Mouse (Mus musculus) adrenal gland (tissue): ENCODE data around the gene Gm9758.
"Not testable (repeated sequence)": the region's sequence is repeated elsewhere in the genome, so short reads cannot be mapped to it uniquely, and the experiment has no call there.

Experiments used
- intact Hi-C: fragments of 180-260 bp; cut with DNase I; formaldehyde crosslinking; loops from one replicate; pipeline ENCODE4 v1.15.1; 2025
- long read RNA-seq, 2 experiments: library from polyadenylated mRNA; unstranded; transcript quantifications; one replicate each; pipeline ENCODE4 v2.0.0; 2020; ENCODE audit warnings: borderline replicate concordance in 1 of 2; ENCODE audit not compliant: insufficient replicate concordance in 1 of 2

Gene Gm9758
- long read RNA-seq, experiment 1, partial matches to known transcripts: 1 of 1 reads
- long read RNA-seq, experiment 1, other reads (novel, unspliced or antisense): 0 of 1 reads
- long read RNA-seq, experiment 2: 0 reads

DNA sequence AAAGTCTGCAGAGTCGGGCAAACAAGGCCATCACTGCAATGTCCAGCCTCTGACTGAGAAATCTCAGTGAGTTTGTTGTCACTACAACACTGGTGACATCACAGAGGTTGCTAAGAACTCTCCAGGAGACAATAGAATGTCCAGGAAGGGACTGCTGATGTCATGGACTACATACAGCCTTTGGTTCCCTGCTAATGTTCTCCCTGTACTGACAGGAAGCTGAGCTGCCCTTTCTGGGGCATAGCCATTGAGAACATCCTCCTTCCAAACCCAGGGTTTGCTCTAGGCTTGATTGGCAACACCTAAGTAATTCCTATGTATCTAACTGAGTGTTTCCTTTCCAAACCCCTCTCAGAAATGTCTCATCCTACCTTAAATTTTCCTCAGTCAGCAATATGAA, at the start of gene Gm9758:
TSS of gene Gm9758 (minus strand) at position 101 of the 400 bp plus-strand sequence.
- intact Hi-C loops: not testable (repeated sequence)

DNA sequence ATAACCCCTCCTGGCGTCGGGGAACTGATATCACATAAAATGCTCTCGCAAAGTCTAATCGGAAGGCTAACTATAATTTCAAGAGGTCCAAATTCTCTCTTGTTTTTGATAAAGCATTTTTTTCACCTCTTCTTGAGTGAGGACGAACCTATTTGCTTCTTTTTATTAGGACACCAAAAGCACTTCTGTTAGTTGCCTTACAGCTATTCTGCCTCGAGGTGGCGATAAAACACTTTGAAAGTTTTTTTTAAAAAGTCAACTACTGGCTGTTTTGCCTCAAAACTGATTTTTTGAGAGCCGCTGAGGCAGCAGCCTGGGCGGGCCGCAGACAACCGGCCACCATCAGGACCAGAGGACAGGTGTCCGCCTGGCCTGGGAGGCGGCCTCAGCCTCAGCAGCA, 49.1 kb upstream of the Gm9758 start:
- intact Hi-C loops: not testable (repeated sequence)

DNA sequence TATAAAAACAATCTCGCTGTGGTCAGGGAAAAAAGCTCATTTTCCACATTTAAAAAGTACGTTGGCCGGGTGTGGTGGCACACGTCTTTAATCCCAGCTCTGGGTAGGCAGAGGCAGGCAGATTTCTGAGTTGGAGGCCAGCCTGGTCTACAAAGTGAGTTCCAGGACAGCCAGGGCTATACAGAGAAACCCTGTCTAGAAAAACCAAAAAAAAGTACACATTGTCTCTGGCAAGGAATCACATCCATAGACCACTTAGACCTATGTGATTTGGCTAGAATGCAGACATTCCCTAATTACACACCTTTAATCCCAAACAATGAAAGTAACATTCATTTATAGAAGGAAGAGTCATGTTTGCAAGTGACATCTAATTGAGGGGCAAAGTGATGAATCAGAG, 46.8 kb upstream of the Gm9758 start:
- intact Hi-C loops: not testable (repeated sequence)

DNA sequence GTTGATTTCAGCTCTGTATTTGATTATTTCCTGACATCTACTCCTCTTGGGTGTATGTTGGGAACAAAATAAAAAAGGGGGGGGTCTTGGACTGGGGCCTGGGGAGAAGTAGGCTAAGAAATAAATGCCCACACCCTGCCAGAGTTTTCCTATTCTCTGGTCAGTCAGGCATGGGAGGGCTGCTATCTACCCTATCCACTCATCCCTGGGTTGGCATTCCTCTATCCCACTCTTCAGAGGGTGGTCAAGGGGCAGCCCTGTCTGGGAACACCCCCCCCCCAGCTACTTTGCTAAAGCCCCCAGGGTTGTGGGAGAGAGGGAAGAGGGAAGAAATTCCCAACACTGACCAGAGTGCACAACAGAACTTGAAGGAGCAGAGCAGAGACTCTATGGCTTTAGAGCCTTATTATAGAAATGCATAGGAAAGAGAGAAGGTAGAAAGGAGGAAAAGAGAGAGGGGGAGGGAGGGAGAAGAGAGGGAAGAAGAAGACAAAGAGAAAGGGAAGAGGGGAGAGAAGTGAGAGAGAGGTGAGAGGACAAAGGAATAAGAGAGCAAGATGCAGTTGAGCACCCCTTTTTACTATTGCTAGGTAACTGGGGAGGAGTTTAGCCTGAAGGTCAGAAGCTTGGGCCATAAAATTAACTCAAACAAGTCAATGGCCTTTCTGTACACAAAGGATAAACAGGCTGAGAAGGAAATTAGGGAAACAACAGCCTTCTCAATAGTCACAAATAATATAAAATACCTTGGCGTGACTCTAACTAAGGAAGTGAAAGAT, 41.4 kb upstream of the Gm9758 start:
- intact Hi-C loops: not testable (repeated sequence)

DNA sequence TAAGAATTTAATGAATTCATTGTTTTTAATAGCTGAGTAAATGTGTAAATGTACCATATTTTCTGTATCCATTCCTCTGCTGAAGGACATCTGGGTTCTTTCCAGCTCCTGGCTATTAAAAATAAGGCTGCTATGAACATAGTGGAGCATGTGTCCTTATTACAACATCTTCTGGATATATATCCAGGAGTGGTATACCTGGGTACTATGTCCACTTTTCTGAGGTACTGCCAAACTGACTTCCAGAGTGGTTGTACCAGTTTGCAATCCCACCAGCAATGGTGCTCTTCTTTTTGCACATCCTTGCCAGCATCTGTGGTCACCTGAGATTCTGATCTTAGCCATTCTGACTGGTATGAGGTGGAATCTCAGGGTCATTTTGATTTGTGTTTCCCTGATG, 38.9 kb upstream of the Gm9758 start:
- intact Hi-C loops: not testable (repeated sequence)

DNA sequence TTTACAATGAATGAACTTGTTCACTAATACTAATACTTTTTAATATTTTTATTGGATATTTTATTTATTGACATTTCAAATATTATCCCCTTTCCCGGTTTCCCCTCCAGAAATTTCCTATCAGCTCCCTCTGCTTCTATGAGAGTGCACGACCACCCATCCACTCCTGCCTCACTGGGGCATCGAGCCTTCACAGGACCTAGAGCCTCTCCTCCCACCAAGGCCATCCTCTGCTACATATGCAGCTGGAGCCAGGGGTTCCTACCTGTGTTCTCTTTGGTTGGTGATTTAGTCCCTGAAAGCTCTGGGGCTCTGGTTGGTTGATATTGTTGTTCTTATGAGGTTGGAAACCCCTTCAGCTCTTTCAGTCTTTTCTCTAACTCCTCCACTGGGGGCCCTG, 38.0 kb upstream of the Gm9758 start:
- intact Hi-C loops: not testable (repeated sequence)

DNA sequence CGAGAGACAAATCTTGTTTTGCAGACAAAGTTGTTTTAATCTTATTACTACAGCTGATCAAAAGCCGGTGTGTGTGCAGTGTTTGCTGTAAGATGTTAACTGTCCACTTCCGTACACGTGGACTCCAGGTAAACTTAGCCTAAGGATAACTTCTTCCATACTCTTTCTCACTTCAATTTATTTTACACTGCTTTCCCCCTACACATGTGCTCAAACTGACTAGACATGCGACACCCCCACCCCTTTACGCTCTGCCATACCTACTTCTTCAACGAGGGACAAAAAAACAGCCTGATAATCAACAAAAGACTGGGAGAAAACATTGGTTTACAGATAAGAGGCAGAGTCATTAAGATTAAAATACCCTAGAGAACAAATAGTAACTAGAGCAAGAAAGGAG, 37.1 kb upstream of the Gm9758 start:
- intact Hi-C loops: not testable (repeated sequence)

DNA sequence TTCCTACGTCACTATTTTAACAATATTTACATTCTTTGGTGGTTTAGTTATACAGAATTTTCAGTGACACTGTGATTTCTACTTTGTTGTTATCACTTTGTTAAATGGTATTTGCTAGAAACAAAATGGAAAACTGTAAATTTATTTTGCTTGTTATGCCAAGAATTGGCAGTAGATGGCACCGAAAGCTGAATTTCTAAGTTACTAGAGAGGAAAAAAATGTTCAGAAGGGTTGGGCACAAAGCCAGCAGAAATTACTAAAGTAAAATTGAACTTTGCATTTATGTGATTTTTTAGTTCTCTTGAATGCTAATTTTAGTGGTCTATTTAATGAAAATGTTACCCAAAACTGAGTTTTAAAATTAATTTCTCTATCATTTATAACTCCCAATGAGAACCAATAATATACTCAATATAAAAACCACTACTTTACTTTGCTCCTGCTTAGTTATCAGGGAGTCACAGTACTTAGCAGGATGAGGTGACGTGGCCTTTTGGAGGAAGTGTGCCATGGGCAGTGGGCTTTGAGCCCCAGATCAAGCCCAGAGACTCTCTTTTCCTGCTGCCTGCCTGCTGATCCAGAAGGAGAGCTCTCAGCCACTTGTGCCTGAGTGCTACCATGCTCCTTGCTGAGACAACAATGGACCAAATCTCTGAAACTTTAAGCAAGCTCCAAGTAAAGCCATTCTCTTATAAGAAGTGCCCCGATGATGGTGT, 32.9 kb upstream of the Gm9758 start:
- intact Hi-C loops: not testable (repeated sequence)

DNA sequence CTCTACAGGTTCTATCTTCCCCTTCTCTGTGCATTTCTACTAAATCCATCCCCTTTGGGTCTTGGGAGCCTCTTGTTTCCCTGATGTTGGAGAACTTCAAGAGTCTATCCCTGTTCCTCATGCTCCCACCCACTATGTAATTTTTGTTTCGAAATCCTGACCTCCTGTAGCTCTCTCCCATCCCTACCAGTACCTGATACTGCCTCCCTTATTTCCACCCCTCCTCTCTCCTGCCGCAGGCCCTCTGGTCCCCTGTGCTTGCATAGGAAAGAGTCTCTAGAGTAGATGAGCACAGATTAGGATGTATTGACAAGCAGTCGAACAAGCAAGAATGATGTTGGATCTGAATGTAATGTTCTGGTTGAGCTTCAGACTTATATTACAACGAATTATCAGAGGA, 30.8 kb upstream of the Gm9758 start:
- intact Hi-C loops: not testable (repeated sequence)

DNA sequence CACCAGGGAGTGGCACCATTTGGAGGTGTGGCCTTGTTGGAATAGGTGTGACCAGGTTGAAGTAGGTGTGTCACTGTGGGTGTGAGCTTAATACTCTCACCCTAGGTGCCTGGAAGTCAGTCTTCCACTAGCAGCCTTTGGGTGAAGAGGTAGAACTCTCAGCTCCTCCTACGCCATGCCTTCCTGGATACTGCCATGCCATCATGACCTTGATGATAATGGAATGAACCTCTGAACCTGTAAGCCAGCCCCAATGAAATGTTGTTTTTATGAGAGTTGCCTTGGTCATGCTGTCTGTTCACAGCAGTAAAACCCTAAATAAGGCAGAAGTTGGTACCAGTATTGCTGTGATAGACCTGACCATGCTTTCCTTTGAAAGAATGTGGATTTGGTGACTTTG, 26.3 kb upstream of the Gm9758 start:
- intact Hi-C loops: not testable (repeated sequence)

DNA sequence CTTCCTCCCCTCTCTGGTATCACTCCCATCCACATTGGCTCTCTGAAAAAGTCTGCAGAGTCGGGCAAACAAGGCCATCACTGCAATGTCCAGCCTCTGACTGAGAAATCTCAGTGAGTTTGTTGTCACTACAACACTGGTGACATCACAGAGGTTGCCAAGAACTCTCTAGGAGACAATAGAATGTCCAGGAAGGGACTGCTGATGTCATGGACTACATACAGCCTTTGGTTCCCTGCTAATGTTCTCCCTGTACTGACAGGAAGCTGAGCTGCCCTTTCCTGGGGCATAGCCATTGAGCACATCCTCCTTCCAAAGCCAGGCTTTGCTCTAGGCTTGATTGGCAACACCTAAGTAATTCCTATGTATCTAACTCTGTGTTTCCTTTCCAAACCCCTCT, 23.6 kb upstream of the Gm9758 start, which contains the start of gene Speer4e:
TSS of gene Speer4e (minus strand) at position 101 of the 400 bp plus-strand sequence.
- intact Hi-C loops: not testable (repeated sequence)

DNA sequence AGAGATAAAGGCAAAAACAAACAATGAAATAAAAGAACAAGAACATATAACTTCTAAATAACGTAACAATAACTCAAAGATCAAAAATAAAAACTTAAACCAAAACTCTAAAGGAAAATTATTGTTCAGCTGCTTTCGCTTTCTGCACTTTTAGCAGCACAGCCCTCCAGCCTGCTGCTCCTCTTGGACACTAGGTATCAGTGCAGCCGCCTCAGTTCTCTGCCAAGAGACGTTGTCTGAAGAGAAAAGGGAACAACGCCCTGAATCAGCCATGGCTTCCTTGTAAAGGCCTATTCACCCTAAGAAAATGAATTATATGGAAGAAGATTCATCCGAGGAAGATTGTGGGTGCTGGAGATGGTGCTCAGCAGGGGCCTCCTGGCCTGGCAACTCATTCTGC, 19.0 kb upstream of the Gm9758 start:
- intact Hi-C loops: not testable (repeated sequence)

DNA sequence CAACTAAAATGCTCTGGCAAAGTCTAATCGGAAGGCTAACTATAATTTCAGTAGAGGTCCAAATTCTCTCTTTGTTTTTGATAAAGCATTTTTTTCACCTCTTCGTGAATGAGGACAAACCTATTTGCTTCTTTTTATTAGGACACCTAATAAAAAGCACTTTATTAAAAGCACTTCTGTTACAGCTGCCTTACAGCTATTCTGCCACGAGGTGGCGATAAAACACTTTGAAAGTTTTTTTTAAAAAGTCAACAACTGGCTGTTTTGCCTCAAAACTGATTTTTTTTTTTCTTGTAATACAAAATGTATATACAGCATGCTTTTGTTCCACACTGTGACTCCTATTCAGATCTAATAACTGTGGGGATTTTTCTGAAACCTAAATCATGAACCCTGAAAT, 12.3 kb upstream of the Gm9758 start:
- intact Hi-C loops: not testable (repeated sequence)

DNA sequence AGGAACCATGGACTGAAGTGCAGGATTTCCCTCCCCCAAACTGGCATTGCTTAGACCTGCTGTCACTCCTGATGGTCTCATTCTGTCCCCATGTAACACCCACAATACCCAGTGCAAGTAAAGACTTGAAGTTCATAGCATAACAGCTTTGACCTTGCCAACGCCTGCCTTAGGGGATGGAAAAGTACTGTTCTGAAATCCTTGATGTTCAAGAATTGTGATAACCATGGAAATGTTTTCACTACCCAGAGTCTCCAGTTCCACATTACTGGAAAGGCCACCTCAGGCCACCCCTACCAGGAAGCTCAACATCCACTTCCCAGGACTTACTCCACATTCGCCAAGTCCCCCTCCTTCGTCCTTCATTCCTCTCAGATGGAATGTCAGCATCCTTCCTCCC, 338 bp downstream of the Gm9758 start:
- intact Hi-C loops: not testable (repeated sequence)

DNA sequence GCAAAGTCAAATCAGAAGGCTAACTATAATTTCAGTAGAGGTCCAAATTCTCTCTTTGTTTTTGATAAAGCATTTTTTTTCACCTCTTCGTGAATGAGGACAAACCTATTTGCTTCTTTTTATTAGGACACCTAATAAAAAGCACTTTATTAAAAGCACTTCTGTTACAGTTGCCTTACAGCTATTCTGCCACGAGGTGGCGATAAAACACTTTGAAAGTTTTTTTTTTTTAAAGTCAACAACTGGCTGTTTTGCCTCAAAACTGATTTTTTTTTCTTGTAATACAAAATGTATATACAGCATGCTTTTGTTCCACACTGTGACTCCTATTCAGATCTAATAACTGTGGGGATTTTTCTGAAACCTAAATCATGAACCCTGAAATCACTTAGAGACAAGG, 11.2 kb downstream of the Gm9758 start:
- intact Hi-C loops: not testable (repeated sequence)

DNA sequence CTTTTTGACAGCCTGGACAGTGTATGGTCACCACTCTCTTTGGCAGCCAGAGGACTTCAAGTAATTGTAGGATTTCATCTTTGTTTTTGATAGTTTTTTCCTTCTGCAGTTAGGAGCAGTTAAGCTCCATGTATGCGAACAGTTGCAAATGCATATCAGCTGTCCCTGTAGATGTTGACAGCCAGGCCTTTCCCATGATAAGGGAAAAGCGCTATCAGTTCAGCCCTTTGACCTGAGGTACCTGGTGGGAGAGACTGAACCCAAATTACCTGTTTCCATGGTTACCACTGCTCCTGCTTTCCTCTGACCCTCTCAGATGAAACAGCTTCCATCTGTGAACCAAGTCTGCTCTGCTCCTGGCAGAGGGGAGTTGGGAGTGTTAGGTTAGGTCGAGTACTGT, 22.5 kb downstream of the Gm9758 start:
- intact Hi-C loops: no loop called here

DNA sequence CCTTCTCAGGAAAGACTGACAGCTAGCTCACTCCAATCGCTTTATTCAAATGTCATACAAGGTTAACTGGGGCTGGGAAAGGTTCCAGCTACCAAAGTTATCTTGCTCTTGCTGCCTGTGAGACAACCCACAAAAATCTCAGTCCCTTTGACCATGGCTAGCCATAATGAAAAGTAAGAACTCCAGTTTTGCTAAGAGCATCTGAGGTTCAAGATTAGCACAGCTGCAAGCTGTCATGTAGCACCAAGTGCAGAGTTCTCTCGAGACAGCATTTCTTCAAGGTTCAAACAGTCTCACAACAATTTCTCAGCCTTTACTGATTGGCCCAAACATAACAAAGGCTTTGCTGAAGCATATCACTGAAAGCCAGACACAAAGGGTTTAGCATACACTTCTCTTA, 29.4 kb downstream of the Gm9758 start:
- intact Hi-C loops: not testable (repeated sequence)
